Mouse (Mus musculus): ENCODE measurements around the gene Rps27rt.

GRCm38 (mm10) chr9:114988029-114988428, 5.5 kb upstream of the Rps27rt start:
- TF ChIP-seq CTCF (IDR thresholded peaks at IDR 0.05; ENCODE audit: extremely low read depth, insufficient read depth, insufficient read length, insufficient replicate concordance) (no peak), POLR2A (IDR thresholded peaks at IDR 0.05; ENCODE audit: low read depth, low read length) (no peak)
